Mouse (Mus musculus): Measurements from ENCODE around the gene Ctdspl. TPM values are rescaled to one million over a fixed set of nuclear protein-coding genes. Genes with fewer than 3 reads are reported as not detected.

The Ctdspl gene
- polyA plus RNA-seq, 1 experiment from 2014 or later = 11.1 TPM

DNA sequence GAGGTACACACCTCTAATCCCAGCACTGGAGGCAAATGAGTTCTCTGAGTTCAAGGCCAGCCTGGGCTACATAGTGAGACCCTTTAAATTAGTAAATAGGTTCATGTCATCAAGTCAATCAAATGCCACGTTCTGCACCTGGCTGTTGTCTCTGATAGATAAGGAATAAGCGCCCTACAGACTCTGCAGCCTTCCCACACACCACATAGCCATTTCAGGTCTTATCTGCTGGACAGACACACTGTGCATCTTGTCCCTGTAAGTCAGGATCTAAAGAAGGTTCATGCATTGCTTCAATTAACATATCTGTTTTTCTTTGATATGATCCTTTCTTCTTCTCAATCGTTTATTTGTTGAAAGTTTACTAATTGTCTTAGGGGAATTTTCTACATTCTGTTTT lies 112.3 kb downstream of the Ctdspl start:
- H3K4me1 ChIP-seq (ENCODE audit: control insufficient read depth, insufficient read depth, low read length) = peaks cover 15% of the 10 kb centered on the region
- no peak for ATAC-seq (ENCODE audit: low read depth)
- no peak overlapping the region for H3K4me2 ChIP-seq (ENCODE audit: low read depth, low read length)
- no peaks in the 10 kb centered on the region for H3K9me3 ChIP-seq (ENCODE audit: control insufficient read depth, low read length)
- 90% methylated on average over 3 of the region's 3 CpGs for WGBS
- H3K27ac ChIP-seq (ENCODE audit: low read depth, low read length) = no peak overlapping the region
- no peaks in the 10 kb centered on the region for H3K36me3 ChIP-seq (ENCODE audit: control insufficient read depth, insufficient read depth, low read length)
- H3K9ac ChIP-seq (replicated peaks; ENCODE audit: low read depth, low read length) = no peak overlapping the region
- H3K27me3 ChIP-seq (ENCODE audit: control insufficient read depth, insufficient read depth, low read length) = no peaks in the 10 kb centered on the region
- no peak overlapping the region for H3K4me3 ChIP-seq (ENCODE audit: low read depth, low read length)

DNA sequence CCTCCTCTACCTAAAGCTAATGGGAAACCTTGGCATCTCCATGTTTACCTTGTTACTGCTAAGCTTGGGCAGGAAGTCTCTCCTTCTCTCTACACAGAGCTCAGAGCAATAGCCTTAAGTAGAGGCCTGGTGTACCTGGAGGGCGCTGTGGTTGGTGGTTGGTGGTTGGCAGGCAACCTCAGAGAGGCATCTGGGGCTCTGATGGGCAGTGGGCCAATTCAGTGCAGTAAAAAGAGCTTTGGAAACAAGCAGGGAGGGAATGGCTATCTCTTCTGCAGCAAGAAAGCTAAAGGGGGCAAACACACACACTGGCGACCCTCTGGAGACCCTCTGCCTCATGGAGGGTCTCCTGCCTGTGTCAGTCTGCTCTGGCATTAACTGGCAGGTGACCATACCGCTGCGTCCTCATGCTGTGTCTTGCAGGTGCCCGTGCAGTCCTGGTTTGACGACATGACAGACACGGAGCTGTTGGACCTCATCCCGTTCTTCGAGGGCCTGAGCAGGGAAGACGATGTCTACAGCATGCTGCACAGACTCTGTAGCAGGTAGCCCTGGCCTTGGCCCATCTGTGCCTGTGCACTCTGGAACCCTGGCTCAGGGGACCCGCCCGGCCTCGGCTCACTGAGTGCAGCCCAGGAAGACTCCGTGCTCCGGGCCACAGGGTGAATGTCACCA lies 114.0 kb downstream of the Ctdspl start:
- WGBS = 81% methylated on average over 15 of the region's 15 CpGs
- H3K27ac ChIP-seq (ENCODE audit: low read depth, low read length) = 0 out of 2 replicates have a peak overlapping the region, but pooled peaks have one; percentile 24
- no peak overlapping the region for H3K4me2 ChIP-seq (ENCODE audit: low read depth, low read length)
- ATAC-seq (ENCODE audit: low read depth) = peak; percentile 32; the same call in 1 of the 2 replicates
- H3K36me3 ChIP-seq (ENCODE audit: control insufficient read depth, insufficient read depth, low read length) = no peaks in the 10 kb centered on the region
- no peak overlapping the region for H3K9ac ChIP-seq (replicated peaks; ENCODE audit: low read depth, low read length)
- H3K4me1 ChIP-seq (ENCODE audit: control insufficient read depth, insufficient read depth, low read length) = 0 out of 2 replicates have a peak, but pooled peaks cover 3% of the 10 kb centered on the region
- H3K4me3 ChIP-seq (ENCODE audit: low read depth, low read length) = no peak overlapping the region
- H3K9me3 ChIP-seq (ENCODE audit: control insufficient read depth, low read length) = no peaks in the 10 kb centered on the region
- H3K27me3 ChIP-seq (ENCODE audit: control insufficient read depth, insufficient read depth, low read length) = no peaks in the 10 kb centered on the region

- H3K4me2 ChIP-seq (ENCODE audit: low read depth, low read length) = no peak overlapping the region
- 0 out of 2 replicates have a peak, but pooled peaks cover 6% of the 10 kb centered on the region for H3K4me1 ChIP-seq (ENCODE audit: control insufficient read depth, insufficient read depth, low read length)
- no peaks in the 10 kb centered on the region for H3K27me3 ChIP-seq (ENCODE audit: control insufficient read depth, insufficient read depth, low read length)
- no peak for ATAC-seq (ENCODE audit: low read depth)
- H3K27ac ChIP-seq (ENCODE audit: low read depth, low read length) = no peak overlapping the region
- H3K9me3 ChIP-seq (ENCODE audit: control insufficient read depth, low read length) = no peaks in the 10 kb centered on the region
- WGBS = 88% methylated on average over 11 of the region's 11 CpGs
- H3K9ac ChIP-seq (replicated peaks; ENCODE audit: low read depth, low read length) = no peak overlapping the region
- H3K4me3 ChIP-seq (ENCODE audit: low read depth, low read length) = no peak overlapping the region
- no peaks in the 10 kb centered on the region for H3K36me3 ChIP-seq (ENCODE audit: control insufficient read depth, insufficient read depth, low read length)
Observed at GRCm38 (mm10) chr9:119048182-119048903, 122.1 kb downstream of the Ctdspl start.

DNA sequence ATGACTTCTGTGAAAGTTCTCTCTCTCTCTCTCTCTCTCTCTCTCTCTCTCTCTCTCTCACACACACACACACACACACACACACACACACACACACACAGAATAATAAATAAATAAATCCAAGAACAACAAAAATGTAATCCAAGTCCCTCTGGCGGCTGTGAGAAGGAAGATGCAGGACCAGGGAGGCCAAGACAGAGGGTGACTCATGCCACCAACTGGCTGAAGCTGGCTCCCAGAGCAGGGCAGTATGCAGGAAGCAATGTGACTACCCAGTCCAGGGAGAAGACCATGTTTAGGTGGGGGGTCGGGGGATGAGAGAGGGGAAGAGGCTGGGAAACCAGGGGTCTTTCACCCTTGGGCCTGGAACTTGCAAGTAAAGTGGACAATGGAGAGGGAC lies 124.9 kb downstream of the Ctdspl start:
- Histone ChIP-seq H3K9me3 (ENCODE audit: control insufficient read depth, low read length) (no peaks in the 10 kb centered on the region), H3K27me3 (ENCODE audit: control insufficient read depth, insufficient read depth, low read length) (no peaks in the 10 kb centered on the region), H3K4me1 (ENCODE audit: control insufficient read depth, insufficient read depth, low read length) (0 out of 2 replicates have a peak, but pooled peaks cover 6% of the 10 kb centered on the region), H3K27ac (ENCODE audit: low read depth, low read length) (no peak overlapping the region), H3K36me3 (ENCODE audit: control insufficient read depth, insufficient read depth, low read length) (no peaks in the 10 kb centered on the region), H3K4me3 (ENCODE audit: low read depth, low read length) (no peak overlapping the region), H3K9ac (replicated peaks; ENCODE audit: low read depth, low read length) (no peak overlapping the region), H3K4me2 (ENCODE audit: low read depth, low read length) (no peak overlapping the region)
- 74% methylated on average over 2 of the region's 2 CpGs for WGBS
- no peak for ATAC-seq (ENCODE audit: low read depth)

DNA sequence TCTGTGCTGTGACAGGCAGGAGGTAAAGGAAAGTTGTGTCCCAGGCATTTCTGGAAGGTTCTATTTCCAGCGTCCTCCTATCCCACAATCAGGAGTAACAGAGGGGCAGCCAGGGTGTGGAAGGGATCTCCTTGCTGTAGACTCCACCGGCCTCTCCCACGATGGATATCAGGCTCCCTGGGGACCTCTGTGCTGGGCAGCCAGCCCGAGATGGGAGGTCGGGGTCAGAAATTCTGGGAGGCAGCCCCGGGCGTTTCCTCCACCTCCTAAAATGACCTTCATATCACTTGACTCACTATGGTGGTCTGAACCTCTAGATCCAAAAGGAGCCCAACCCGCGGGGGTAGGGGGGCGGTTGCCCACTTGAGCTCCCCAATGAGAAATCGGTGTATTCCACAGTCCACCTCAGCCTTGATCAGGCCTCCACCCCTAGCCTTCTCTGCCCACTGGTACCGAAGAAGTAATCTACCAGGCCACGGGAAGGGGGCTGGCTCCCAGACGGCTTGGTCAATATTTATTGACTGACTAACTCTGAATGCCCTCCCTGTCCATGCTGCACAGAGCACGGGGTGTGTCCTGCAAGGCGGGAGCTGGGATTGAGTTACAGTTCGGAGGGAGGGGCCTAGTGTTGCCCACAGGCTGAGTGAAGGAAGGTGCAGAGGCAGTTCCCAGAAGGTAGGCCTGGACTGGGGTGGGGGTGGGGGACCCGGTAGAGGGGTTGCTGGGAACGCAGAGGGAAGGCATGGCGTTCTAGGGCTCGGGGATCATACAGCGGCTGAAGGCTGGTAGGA lies 126.1 kb downstream of the Ctdspl start, which contains the start of gene Vill:
Vill (plus strand) TSS at position 625 of the 791 bp plus-strand sequence.
- WGBS = 18% methylated on average over 22 of the region's 22 CpGs
- H3K4me2 ChIP-seq (ENCODE audit: low read depth, low read length) = peak within 1 kb of the TSS; percentile 41
- ATAC-seq (ENCODE audit: low read depth) = peak; percentile 72; the same call in 1 of the 2 replicates
- H3K4me3 ChIP-seq (ENCODE audit: low read depth, low read length) = peak within 1 kb of the TSS; percentile 10; the same call in 1 of the 2 replicates
- 0 out of 2 replicates have a peak within 1 kb of the TSS, but pooled peaks have one; percentile 28 for H3K9ac ChIP-seq (replicated peaks; ENCODE audit: low read depth, low read length)
- H3K4me1 ChIP-seq (ENCODE audit: control insufficient read depth, insufficient read depth, low read length) = 0 out of 2 replicates have a peak, but pooled peaks cover 6% of the 10 kb centered on the region
- H3K9me3 ChIP-seq (ENCODE audit: control insufficient read depth, low read length) = no peaks in the 10 kb centered on the region
- no peaks in the 10 kb centered on the region for H3K36me3 ChIP-seq (ENCODE audit: control insufficient read depth, insufficient read depth, low read length)
- no peaks in the 10 kb centered on the region for H3K27me3 ChIP-seq (ENCODE audit: control insufficient read depth, insufficient read depth, low read length)
- H3K27ac ChIP-seq (ENCODE audit: low read depth, low read length) = no peak within 1 kb of the TSS

- H3K4me2 ChIP-seq (ENCODE audit: low read depth, low read length) = no peak overlapping the region
- WGBS = 84% methylated on average over 9 of the region's 9 CpGs
- H3K4me1 ChIP-seq (ENCODE audit: control insufficient read depth, insufficient read depth, low read length) = 0 out of 2 replicates have a peak, but pooled peaks cover 6% of the 10 kb centered on the region
- no peak overlapping the region for H3K27ac ChIP-seq (ENCODE audit: low read depth, low read length)
- no peak overlapping the region for H3K9ac ChIP-seq (replicated peaks; ENCODE audit: low read depth, low read length)
- no peaks in the 10 kb centered on the region for H3K27me3 ChIP-seq (ENCODE audit: control insufficient read depth, insufficient read depth, low read length)
- H3K9me3 ChIP-seq (ENCODE audit: control insufficient read depth, low read length) = no peaks in the 10 kb centered on the region
- no peak overlapping the region for H3K4me3 ChIP-seq (ENCODE audit: low read depth, low read length)
- H3K36me3 ChIP-seq (ENCODE audit: control insufficient read depth, insufficient read depth, low read length) = no peaks in the 10 kb centered on the region
- no peak for ATAC-seq (ENCODE audit: low read depth)
Observed at GRCm38 (mm10) chr9:119053964-119054576, 127.8 kb downstream of the Ctdspl start.

GRCm38 (mm10) chr9:119055336-119055735 lies 129.1 kb downstream of the Ctdspl start:
- 0 out of 2 replicates have a peak, but pooled peaks cover 6% of the 10 kb centered on the region for H3K4me1 ChIP-seq (ENCODE audit: control insufficient read depth, insufficient read depth, low read length)
- no peaks in the 10 kb centered on the region for H3K36me3 ChIP-seq (ENCODE audit: control insufficient read depth, insufficient read depth, low read length)
- no peak overlapping the region for H3K9ac ChIP-seq (replicated peaks; ENCODE audit: low read depth, low read length)
- no peak overlapping the region for H3K4me3 ChIP-seq (ENCODE audit: low read depth, low read length)
- H3K9me3 ChIP-seq (ENCODE audit: control insufficient read depth, low read length) = no peaks in the 10 kb centered on the region
- no peak overlapping the region for H3K4me2 ChIP-seq (ENCODE audit: low read depth, low read length)
- 91% methylated on average over 4 of the region's 4 CpGs for WGBS
- no peaks in the 10 kb centered on the region for H3K27me3 ChIP-seq (ENCODE audit: control insufficient read depth, insufficient read depth, low read length)
- no peak for ATAC-seq (ENCODE audit: low read depth)
- H3K27ac ChIP-seq (ENCODE audit: low read depth, low read length) = no peak overlapping the region

- Histone ChIP-seq H3K9me3 (ENCODE audit: control insufficient read depth, low read length) (no peaks in the 10 kb centered on the region), H3K27me3 (ENCODE audit: control insufficient read depth, insufficient read depth, low read length) (no peaks in the 10 kb centered on the region), H3K27ac (ENCODE audit: low read depth, low read length) (no peak overlapping the region), H3K4me1 (ENCODE audit: control insufficient read depth, insufficient read depth, low read length) (no peaks in the 10 kb centered on the region), H3K36me3 (ENCODE audit: control insufficient read depth, insufficient read depth, low read length) (no peaks in the 10 kb centered on the region), H3K4me2 (ENCODE audit: low read depth, low read length) (no peak overlapping the region), H3K9ac (replicated peaks; ENCODE audit: low read depth, low read length) (no peak overlapping the region), H3K4me3 (ENCODE audit: low read depth, low read length) (no peak overlapping the region)
- ATAC-seq (ENCODE audit: low read depth) = no peak
- WGBS = 88% methylated on average over 7 of the region's 7 CpGs
Observed at GRCm38 (mm10) chr9:119058245-119058644, 132.0 kb downstream of the Ctdspl start.
